Mouse (Mus musculus) embryonic facial prominence, embryonic 15.5 days (tissue): Measurements from ENCODE around the gene March10. TPM values are rescaled to one million over a fixed set of nuclear protein-coding genes. Genes with fewer than 3 reads are reported as not detected.
A peak's percentile ranks its signal among the peaks of the same experiment; 100 is the strongest.

ENCODE experiments used
- ATAC-seq: fragments of 200-750 bp; cut with Nextera tagmentation; 2 replicates; pipeline ENCODE4 v1.8.0; 2017; ENCODE audit warnings: low read depth, moderate TSS enrichment; ENCODE audit not compliant: insufficient number of reproducible peaks, low FRiP score, low TSS enrichment
- H3K27ac ChIP-seq: fragments of 300-500 bp; sonication (generic); replicated peaks from 2 replicates; pipeline ENCODE4 v1.5.1; 2015; ENCODE audit warnings: mild to moderate bottlenecking, inconsistent platforms
- H3K27me3 ChIP-seq: fragments of 300-500 bp; sonication (generic); 2 replicates; pipeline ENCODE4 v1.6.1; 2015; ENCODE audit warnings: inconsistent platforms
- H3K36me3 ChIP-seq: fragments of 300-500 bp; sonication (generic); 2 replicates; pipeline ENCODE4 v1.6.1; 2015; ENCODE audit warnings: mild to moderate bottlenecking, inconsistent platforms
- H3K4me1 ChIP-seq: fragments of 300-500 bp; sonication (generic); 2 replicates; pipeline ENCODE4 v1.6.1; 2015; ENCODE audit warnings: inconsistent platforms
- H3K4me2 ChIP-seq: fragments of 300-500 bp; sonication (generic); replicated peaks from 2 replicates; pipeline ENCODE4 v1.6.1; 2015; ENCODE audit warnings: mild to moderate bottlenecking, inconsistent platforms
- H3K4me3 ChIP-seq: fragments of 300-500 bp; sonication (generic); replicated peaks from 2 replicates; pipeline ENCODE4 v1.5.1; 2015; ENCODE audit warnings: mild to moderate bottlenecking, inconsistent platforms
- H3K9ac ChIP-seq: fragments of 300-500 bp; sonication (generic); 2 replicates; pipeline ENCODE4 v1.6.1; 2015; ENCODE audit warnings: inconsistent platforms
- H3K9me3 ChIP-seq: fragments of 300-500 bp; sonication (generic); replicated peaks from 2 replicates; pipeline ENCODE4 v1.6.1; 2016; ENCODE audit warnings: inconsistent platforms
- WGBS: fragments of 180-500 bp; shearing (Covaris S2); methylation state at CpG from one replicate; pipeline ENCODE4 v1.1.7; 2015; 5-methylcytosine and 5-hydroxymethylcytosine counted together
- polyA plus RNA-seq: library from polyadenylated mRNA; unstranded; fragments of >200 nt; fragmentation: Nextera tagmentation; extraction: Ambion mirVana; gene quantifications from 2 replicates; pipeline ENCODE4 v1.2.1, GENCODE M21; 2015

The March10 gene
- polyA plus RNA-seq, 1 experiment from 2014 or later, result 0.27 TPM

DNA sequence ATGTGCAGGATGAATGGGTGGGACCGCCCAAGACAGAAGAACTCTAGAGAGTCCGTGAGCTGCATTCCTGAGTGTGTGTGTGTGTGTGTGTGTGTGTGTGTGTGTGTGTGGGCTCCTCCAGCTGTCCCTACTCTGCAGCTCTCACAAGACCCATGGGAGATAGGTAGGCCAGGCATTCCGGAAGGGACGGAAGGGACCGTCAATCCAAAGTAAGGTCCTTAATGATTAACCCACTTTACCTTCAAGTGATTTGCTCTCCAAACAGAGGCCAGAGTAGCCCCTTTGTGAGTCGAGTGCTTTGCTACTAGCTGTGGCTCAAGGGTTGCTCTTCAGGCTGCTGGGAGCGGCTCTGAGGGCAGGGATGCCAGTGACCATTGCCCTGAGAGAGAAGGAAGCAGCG, 104.4 kb downstream of the March10 start:
- WGBS, result 69% methylated on average over 8 of the region's 8 CpGs
- no peak for ATAC-seq
- H3K36me3 ChIP-seq, result peaks cover 32% of the 10 kb centered on the region

DNA sequence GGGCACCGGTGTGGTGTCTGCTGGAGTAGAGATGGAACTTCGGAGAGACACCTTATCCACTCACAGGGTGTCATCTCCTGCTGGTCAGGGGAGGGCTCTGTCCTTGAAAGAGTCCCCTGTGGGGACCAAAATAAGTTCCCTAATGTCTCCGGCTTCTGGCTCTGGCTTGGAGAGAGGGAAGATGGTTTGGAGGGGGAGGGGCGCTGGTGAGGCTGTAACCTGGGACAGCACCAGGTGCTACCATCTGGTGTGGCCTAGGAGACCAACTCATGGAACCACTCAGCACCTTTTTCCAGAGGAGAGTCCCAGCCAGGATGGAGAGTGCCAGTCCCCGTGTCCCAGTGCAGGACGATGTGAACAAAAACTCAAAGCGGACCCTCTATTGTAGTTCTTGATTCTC, 105.9 kb downstream of the March10 start:
- Histone ChIP-seq H3K9ac (no peak overlapping the region), H3K27ac (no peak overlapping the region), H3K36me3 (peaks cover 47% of the 10 kb centered on the region), H3K4me1 (peaks cover 39% of the 10 kb centered on the region), H3K27me3 (no peaks in the 10 kb centered on the region), H3K4me2 (no peak overlapping the region), H3K9me3 (no peaks in the 10 kb centered on the region), H3K4me3 (no peak overlapping the region)
- no peak for ATAC-seq
- WGBS, result 86% methylated on average over 7 of the region's 7 CpGs

More for the DNA sequence above, 104.4 kb downstream of the March10 start:
- no peak overlapping the region for H3K4me3 ChIP-seq
- H3K9ac ChIP-seq, result no peak overlapping the region
- no peak overlapping the region for H3K4me2 ChIP-seq
- no peaks in the 10 kb centered on the region for H3K27me3 ChIP-seq
- H3K27ac ChIP-seq, result no peak overlapping the region; the same call in 1 of the 2 replicates
- H3K4me1 ChIP-seq, result peaks cover 43% of the 10 kb centered on the region
- no peaks in the 10 kb centered on the region for H3K9me3 ChIP-seq

DNA sequence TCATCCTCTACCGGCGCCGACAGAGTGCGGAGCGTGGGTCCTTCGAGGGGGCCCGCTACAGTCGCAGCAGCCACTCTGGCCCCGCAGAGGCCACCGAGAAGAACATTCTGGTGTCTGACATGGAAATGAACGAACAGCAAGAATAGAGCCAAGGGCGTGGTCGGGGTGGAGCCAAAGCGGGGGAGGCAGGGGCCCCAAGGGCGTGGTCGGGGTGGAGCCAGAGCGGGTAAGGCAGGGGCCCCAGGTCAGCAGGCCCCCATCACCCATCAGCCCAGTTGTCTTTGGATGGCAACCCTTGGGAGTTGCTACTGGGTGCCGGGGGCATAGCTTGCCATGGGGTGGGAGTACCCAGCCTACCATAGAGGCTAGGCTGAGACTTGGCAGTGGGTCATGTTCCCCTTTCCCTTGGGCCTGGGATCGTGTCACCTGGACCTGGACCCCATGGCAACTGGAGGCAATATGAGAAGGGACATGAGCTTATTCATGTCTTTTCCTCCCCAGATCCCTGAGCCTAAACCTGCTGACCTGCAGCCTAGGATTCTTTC, 106.7 kb downstream of the March10 start:
- WGBS, result 89% methylated on average over 19 of the region's 19 CpGs
- no peak overlapping the region for H3K27ac ChIP-seq
- peaks cover 55% of the 10 kb centered on the region for H3K36me3 ChIP-seq
- H3K4me2 ChIP-seq, result no peak overlapping the region
- H3K4me3 ChIP-seq, result no peak overlapping the region
- H3K9me3 ChIP-seq, result no peaks in the 10 kb centered on the region
- no peak overlapping the region for H3K9ac ChIP-seq
- no peak for ATAC-seq
- peaks cover 39% of the 10 kb centered on the region for H3K4me1 ChIP-seq
- no peaks in the 10 kb centered on the region for H3K27me3 ChIP-seq

DNA sequence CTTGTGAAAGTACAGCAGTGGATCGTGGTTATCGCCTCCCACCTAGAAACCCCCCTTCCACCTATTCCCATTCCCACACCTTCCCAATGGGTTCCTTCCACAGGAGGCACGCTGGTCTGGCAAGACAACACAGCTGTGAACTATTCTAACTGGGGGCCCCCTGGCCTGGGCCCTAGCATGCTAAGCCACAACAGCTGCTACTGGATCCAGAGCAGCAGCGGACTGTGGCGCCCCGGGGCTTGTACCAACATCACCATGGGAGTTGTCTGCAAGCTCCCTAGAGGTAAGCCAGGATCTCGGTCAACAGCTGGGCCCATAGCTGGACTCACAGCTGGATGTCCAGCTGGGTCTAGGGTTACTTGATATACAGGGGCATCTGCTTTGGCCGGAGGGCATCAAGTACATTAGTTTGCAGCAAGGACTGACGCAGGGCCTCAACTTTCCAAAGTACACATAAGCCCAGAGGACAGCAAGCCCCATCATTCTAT, 108.0 kb downstream of the March10 start:
- H3K27me3 ChIP-seq, result no peaks in the 10 kb centered on the region
- H3K4me3 ChIP-seq, result no peak overlapping the region
- H3K9ac ChIP-seq, result no peak overlapping the region
- no peak overlapping the region for H3K27ac ChIP-seq
- no peak overlapping the region for H3K4me2 ChIP-seq
- no peaks in the 10 kb centered on the region for H3K9me3 ChIP-seq
- peaks cover 28% of the 10 kb centered on the region for H3K4me1 ChIP-seq
- H3K36me3 ChIP-seq, result peaks cover 61% of the 10 kb centered on the region
- 80% methylated on average over 9 of the region's 9 CpGs for WGBS
- ATAC-seq, result no peak

DNA sequence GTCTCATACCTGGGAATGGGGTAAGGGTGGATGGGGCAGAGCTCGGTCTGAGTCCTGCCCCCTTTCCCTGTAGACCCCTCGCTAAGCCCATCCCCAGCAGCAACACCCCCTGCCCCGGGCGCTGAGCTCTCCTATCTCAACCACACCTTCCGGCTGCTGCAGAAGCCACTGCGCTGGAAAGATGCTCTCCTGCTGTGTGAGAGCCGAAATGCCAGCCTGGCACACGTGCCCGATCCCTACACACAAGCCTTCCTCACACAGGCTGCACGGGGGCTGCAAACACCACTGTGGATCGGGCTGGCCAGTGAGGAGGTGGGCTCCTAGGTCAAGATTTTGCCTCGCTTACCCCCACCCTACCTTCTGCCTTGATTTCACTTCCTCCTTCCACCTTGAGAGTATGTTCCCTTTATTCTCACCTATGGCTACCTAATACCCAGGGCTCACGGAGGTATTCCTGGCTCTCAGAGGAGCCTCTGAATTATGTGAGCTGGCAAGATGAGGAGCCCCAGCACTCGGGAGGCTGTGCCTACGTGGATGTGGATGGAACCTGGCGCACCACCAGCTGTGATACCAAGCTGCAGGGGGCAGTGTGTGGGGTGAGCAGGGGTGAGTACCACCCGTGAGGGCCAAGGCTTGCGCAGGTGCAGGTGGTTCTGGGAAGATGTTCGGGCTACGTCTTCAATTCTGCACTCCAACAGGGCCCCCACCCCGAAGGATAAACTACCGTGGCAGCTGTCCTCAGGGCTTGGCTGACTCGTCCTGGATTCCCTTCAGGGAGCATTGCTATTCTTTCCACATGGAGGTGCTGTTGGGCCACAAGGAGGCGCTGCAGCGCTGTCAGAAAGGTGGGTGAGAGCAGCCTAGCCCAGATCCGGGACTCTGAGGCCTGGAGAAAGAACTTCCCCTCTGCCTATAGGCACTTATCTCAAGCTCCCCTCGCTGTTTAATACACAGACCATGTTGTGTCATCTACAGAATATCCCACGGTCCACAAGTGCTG, 109.1 kb downstream of the March10 start:
- peaks cover 18% of the 10 kb centered on the region for H3K4me1 ChIP-seq
- WGBS, result 64% methylated on average over 28 of the region's 28 CpGs
- H3K9ac ChIP-seq, result no peak overlapping the region
- H3K27ac ChIP-seq, result no peak overlapping the region
- H3K27me3 ChIP-seq, result no peaks in the 10 kb centered on the region
- H3K4me3 ChIP-seq, result no peak overlapping the region
- ATAC-seq, result peak; percentile 15; the same call in 1 of the 2 replicates
- H3K9me3 ChIP-seq, result no peaks in the 10 kb centered on the region
- no peak overlapping the region for H3K4me2 ChIP-seq
- peaks cover 72% of the 10 kb centered on the region for H3K36me3 ChIP-seq

DNA sequence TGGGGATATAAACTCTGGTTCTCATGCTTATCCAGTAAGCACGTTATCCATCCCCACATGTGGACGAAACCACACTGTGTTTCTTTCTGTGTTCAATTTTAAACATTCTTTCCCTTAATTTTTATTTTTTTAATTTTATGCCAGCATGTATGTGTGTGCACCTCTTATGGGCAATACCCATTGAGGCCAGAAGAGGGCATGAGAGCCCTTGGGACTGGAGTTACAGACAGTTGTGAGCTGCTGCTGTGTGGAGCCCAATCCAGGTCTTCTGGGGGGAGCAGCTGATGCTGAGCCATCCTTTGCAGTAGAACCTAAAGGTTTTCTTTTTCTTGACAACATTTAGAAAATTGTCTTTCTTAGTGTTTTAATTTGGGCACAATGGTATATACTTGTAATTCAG, 111.3 kb downstream of the March10 start:
- Histone ChIP-seq H3K36me3 (peaks cover 91% of the 10 kb centered on the region), H3K4me2 (no peak overlapping the region), H3K9ac (no peak overlapping the region), H3K4me1 (0 out of 2 replicates have a peak, but pooled peaks cover 8% of the 10 kb centered on the region), H3K27ac (no peak overlapping the region), H3K4me3 (no peak overlapping the region), H3K27me3 (no peaks in the 10 kb centered on the region), H3K9me3 (no peaks in the 10 kb centered on the region)
- no peak for ATAC-seq
- WGBS, result 71% methylated on average over 2 of the region's 2 CpGs

DNA sequence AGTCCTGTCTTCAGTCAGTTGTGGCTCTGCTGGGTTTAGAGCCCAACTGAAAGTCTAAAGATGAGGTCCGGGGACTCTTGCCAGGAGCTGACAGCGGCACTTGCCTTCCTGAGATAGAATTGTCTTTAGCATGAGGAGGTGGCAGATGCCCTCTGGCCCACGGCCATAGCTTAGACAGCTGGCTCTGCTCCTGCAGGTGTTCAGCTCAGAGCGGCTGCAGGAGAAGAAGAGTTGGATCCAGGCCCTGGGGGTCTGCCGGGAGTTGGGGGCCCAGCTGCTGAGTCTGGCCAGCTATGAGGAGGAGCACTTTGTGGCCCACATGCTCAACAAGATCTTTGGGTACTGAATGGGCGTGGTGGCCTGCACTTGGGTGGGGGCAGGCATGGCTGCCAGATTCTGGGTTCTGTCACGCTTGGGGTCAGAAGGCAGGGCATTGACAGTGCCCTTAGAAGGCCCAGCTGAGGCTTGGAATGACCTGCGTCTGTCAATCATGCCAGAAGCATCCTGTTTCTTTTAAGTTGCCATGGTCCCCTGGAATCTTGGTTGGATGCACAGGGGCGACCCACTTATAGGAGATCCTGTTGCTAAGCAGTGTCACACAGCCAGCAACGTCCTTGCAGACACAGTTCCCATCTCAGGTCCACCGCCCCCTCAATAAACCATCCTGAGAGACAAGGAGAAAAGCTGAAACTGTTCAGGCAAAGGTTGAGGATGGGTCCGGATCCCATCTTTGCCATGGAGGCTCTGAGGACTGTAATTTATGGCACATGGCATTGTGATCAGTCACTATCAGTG, 117.7 kb downstream of the March10 start:
- Histone ChIP-seq H3K4me3 (no peak overlapping the region), H3K36me3 (peaks cover 70% of the 10 kb centered on the region)
- no peak for ATAC-seq

DNA sequence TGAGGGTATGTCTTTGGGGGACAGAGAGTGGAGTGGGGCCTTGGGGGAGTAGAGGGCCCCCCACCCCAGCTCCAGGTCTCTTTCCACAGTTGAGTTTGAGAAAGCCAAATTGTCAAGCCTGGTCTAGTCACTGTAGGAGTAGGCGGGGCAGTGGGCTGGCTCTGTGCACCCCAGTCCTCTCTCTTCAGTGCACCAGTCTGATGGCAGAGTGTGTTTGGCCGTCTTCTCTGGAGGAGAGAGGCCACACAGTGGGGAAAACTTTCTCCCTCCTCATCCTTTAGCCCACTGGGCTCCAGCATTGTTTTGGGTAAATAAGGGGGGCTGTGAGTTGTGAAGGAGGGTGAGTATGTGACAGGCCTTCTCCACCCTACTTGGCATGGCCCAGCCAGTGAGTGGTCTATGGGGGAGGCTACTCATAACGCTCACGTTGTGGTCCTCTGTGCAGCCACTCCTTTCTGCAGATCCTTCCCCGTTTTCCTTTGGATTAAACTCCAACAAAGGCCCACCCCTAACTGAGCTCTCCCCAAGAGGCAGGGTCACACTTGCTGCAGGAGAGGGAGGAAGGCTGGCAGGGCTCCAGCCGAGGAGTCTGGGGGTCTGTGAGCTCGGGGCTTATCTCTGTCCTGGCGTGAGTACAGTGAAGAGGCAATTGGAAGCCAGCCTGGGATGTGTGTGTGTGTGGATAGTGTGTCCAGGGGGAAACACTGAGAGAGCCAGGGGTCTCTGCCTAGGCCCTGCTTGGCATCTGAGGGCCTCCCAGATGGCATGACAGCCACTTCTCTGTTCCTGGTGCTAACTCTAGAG, 122.5 kb downstream of the March10 start:
- Histone ChIP-seq H3K4me1 (peaks cover 37% of the 10 kb centered on the region), H3K9me3 (no peaks in the 10 kb centered on the region), H3K4me3 (no peak overlapping the region), H3K36me3 (peaks cover 40% of the 10 kb centered on the region), H3K27me3 (no peaks in the 10 kb centered on the region), H3K9ac (no peak overlapping the region), H3K4me2 (no peak overlapping the region), H3K27ac (0 out of 2 replicates have a peak overlapping the region, but pooled peaks have one; percentile 18)
- no peak for ATAC-seq
- WGBS, result 55% methylated on average over 8 of the region's 8 CpGs

More for the DNA sequence above, 117.7 kb downstream of the March10 start:
- Histone ChIP-seq H3K9ac (no peak overlapping the region), H3K4me1 (0 out of 2 replicates have a peak, but pooled peaks cover 6% of the 10 kb centered on the region), H3K9me3 (no peaks in the 10 kb centered on the region), H3K27me3 (no peaks in the 10 kb centered on the region), H3K27ac (no peak overlapping the region), H3K4me2 (no peak overlapping the region)
- 76% methylated on average over 12 of the region's 12 CpGs for WGBS

DNA sequence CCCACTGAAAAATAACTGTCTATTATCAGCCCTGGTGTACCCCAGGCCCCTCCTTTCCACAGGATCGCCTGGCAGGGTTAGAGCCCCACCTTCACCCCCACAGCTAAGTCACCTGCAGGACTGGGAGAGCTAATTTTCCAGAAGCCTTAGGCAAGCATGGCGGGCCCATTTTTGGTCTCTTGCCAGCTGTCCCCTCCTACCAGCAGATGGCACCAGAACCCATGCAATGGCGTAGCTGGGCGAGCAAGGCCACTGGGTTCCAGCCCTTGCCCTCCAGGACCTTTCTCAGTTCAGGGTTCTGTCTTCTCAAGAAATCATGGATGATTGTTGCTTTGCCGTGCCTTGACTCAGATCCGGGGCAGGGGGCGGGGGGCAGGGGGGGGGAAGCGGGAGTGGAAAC, 124.1 kb downstream of the March10 start:
- no peak overlapping the region for H3K4me3 ChIP-seq
- no peak overlapping the region for H3K4me2 ChIP-seq
- ATAC-seq, result no peak
- H3K9me3 ChIP-seq, result no peaks in the 10 kb centered on the region
- peaks cover 31% of the 10 kb centered on the region for H3K36me3 ChIP-seq
- H3K9ac ChIP-seq, result no peak overlapping the region
- H3K27ac ChIP-seq, result no peak overlapping the region
- peaks cover 37% of the 10 kb centered on the region for H3K4me1 ChIP-seq
- no peaks in the 10 kb centered on the region for H3K27me3 ChIP-seq
- WGBS, result 59% methylated on average over 8 of the region's 8 CpGs

DNA sequence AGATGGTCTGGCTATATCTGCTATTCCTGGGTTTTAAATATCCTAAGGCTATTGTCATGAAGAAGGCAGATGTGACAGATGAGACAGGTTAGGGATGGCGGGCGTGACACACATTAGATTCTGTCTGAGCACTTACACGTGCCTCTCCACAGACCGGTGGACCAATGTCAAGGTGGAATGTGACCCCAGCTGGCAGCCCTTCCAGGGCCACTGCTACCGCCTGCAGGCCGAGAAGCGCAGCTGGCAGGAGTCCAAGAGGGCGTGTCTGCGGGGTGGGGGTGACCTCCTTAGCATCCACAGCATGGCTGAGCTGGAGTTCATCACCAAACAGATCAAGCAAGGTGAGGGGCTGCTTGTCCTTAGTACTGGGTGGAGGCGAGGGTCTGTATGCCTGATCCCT, 124.8 kb downstream of the March10 start:
- no peak overlapping the region for H3K4me2 ChIP-seq
- ATAC-seq, result no peak
- H3K27ac ChIP-seq, result peak overlapping the region; percentile 22; the same call in 1 of the 2 replicates
- H3K4me3 ChIP-seq, result no peak overlapping the region
- H3K36me3 ChIP-seq, result peaks cover 27% of the 10 kb centered on the region
- H3K4me1 ChIP-seq, result peaks cover 37% of the 10 kb centered on the region
- WGBS, result 30% methylated on average over 10 of the region's 10 CpGs
- H3K9me3 ChIP-seq, result no peaks in the 10 kb centered on the region
- H3K27me3 ChIP-seq, result no peaks in the 10 kb centered on the region
- no peak overlapping the region for H3K9ac ChIP-seq
